Mouse (Mus musculus) common myeloid progenitor, adult 5-6 weeks (primary cell): ENCODE results near the gene Tgm2. TPM values are rescaled to one million over a fixed set of nuclear protein-coding genes. Genes with fewer than 3 reads are reported as not detected.
A peak's percentile ranks its signal among the peaks of the same experiment; 100 is the strongest.

Experiments used
- ATAC-seq: replicated peaks from 2 replicates; pipeline ENCODE4 v1.8.0; 2016; ENCODE audit warnings: low read depth, mild to moderate bottlenecking, moderate TSS enrichment, inconsistent platforms; ENCODE audit not compliant: poor library complexity, severe bottlenecking
- total RNA-seq: library from RNA; stranded (forward); fragments of 200-1000, 187-1606 nt; gene quantifications from 2 replicates; pipeline ENCODE4 v1.2.3, GENCODE M21; 2017

The Tgm2 gene
- 3.8 and 5.4 TPM in 2 replicates for total RNA-seq

DNA sequence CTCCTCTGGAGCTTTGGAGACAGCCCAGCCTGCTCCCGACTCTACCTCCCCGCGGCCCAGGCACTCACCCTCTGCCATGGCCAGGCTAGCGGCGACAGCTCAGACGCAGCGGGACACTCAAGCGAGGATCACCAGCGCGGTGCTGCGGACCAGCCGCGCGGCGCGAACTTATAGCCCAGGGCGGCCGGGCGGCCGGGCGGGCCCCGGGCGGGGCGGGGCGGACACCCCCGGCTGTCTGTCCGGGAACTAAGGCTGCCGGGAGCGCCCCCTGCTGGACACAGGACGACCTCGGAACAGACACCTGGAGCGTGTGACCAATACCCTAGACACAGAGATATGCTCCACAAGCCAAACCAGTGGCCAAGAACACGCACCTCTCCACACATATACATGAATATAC is at the start of gene Tgm2:
Gene Tgm2, minus strand, starts transcription at position 214 of the 400 bp plus-strand sequence.
- ATAC-seq: peak; percentile 50

DNA sequence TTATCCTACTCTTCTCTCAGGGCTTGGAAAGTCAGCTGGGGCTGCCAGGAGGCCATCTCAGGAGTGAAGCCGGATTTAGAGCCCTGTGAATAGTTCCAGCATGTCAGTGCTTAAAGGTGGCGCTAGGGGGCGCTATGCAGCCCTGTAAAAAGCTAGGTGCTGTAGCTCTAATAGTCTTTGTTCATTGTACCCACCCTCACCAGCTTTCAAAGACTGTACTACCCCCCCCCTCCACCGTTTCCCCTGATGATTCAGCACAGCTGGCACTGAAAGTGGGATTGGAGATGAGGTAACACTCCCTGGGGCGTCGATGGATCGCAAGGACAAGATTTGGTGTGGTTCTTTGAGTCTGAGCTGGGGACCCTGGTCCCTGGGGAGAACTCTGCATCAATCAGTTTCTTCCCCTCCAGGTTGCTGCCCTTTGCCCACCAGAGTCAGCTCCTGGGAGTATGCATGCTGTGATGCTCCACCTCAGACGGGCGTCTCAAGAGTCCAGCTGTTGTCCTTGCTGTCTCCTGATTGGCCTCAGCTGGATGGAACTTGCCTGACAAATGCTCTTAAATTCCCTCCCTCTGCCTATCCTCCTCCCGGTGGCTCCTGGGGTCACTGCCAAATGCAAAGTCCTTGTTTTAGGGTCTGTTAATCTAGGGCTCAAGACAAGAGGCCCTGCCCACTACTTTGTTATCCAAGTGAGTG is 48.9 kb upstream of the Tgm2 start:
- ATAC-seq: peak; percentile 61

DNA sequence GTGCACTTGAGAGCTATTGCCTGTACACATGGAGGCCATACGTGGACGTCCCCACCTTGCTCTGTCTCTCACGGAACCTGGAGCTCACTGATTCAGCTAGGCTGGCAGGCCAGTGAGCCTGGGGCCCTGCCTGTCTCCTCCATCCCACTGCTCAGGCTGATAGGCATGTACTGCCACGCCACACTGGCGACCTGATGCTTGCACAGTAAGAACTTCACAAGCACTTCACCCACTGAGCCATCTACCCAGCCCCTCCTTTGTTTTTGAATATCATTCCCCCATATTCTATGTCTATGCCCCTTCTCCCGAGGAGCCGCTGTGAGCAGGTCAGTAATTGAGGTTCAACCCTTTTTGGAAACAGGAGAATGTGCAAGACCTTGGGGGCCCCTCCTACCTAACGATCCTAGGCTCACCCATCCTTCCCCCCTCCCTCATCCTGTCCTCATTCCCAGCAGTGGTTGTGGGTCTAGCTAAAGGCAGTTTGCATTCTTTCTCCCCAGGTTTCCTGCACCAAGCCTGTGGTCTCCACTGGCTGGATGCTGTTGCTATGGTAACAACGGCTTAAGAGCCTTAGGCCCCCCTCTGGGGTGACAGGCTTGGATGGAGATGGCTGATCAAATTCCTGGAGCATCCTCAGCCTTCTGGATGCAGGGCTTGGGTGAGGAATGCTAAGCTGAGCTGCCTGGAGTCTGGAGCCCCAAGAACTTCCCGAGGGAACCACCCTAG is 47.5 kb upstream of the Tgm2 start:
- ATAC-seq: no peak

GRCm38 (mm10) chr2:158191098-158191497 is 44.9 kb upstream of the Tgm2 start:
- no peak for ATAC-seq

DNA sequence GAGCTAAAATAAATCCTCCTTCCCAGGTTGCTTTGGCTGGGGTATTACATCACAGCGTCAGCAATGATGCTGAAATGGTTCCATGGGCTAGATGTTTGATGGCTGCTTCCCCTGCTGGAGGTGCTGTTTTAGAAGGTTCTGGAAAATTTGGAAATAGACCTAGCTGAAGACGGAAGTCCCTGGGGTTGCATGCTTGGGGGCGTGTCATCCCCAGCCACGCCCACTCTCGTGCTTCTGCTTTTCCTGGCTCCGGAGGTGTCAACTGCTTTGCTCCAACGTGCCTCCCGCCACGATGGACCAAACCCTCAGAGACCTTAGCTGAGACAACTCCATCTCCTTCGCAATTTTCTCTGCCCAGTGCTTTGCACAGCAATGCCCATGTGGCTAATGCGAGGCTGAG is 43.2 kb upstream of the Tgm2 start:
- ATAC-seq: peak; percentile 54; the same call in 1 of the 2 replicates

DNA sequence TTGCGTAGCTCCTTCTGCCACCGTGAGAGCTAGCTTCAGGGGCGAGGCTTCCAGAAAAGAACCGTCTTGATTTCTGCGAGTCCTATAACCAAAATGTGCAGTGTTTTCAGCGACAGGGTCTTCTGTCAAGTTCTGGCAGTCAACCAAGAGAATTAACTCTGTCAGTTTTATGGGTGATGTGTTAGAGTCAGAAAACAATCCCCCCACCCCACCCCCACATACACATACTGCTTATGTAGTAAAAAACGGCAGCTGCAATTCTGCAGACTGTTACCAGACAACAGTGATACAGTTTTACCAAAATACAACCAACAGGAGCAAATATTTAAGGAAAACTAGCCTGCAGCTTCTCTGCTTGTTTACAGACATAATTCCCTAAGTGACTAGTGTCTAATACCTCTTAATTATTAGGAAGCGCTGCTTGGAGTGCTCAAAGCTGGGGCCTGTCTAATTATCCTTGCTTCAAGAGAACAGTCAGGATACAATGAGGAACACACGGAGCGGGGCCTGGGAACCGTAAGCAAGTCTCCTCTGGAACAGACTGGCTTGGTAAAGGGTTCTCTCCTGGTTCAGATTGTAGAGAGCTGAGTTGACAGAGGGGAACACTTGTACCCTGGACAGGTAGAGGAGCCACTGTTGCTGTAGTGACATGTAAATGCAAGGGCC is 40.1 kb upstream of the Tgm2 start:
- ATAC-seq: no peak

- no peak for ATAC-seq
Observed at GRCm38 (mm10) chr2:158183266-158183665, 37.0 kb upstream of the Tgm2 start.

GRCm38 (mm10) chr2:158181932-158182331 is 35.7 kb upstream of the Tgm2 start:
- no peak for ATAC-seq

GRCm38 (mm10) chr2:158180797-158181196 is 34.6 kb upstream of the Tgm2 start:
- ATAC-seq: no peak

DNA sequence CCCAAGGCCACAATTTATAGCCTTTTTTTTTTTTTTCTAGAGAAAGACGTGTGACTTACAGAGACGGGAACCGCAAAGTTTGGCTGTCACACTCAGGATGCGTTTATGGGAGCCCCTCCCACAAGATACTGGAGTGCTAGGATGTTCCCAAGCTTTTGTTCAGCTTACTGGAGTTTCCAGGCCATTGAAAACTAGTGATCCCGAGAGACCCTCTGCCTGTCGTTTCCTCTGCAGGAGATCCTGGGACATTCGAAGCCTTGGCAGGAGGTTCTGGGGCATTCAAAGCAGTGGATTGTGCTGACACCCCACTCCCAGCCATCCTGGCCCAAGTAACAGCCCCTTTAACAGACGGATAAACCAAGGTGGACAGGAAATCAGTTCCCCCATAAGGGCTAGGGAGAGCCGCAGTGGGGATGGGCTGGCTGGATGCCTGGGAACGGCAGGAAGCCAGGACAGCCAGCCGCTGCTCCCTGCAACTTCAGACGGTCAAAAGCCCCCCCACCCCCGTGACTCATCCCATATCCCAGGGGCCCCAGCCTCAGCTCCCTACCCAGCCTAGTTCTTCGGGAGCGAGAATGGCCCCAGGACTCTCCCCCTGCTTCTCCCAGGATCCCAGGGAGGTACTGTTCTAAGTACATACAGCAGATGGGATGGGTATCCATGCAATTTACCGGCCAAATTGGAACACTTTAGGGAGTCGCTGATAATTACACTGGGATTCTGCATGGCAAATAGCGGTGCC is 33.3 kb upstream of the Tgm2 start:
- ATAC-seq: no peak

DNA sequence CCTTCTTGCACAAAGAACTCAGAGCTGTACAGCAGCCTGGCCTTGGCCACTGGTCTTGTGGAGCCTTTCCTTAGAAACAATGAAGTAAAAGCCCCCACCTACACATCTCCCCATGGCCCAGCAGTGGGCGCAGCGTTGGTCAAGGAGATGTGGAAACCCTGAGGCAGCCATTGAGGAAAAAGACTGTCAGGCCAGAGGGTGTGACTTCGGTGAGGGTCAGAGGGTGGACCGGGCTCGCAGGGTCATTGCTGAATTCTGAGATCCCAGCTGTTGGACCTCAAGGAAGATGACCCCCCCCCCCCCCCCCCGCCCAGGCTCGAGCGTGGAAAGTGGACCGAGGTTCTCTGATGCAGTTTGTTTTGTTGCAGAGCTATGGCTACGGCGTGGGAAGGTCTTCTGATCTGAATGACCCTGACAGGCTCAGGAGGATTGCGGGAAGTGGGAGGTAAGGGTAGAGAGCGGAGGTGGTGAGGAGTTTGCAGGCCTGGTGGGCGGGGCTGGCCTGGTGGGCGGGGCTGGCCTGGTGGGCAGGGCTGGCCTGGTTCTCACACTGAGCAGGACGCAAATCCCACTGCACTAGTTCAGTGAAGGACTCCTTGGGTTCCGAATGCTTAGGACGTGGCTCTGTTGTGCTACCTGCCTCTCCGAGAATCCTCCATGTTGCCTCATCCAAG is 32.6 kb upstream of the Tgm2 start:
- peak; percentile 39 for ATAC-seq

GRCm38 (mm10) chr2:158178139-158178538 is 31.9 kb upstream of the Tgm2 start:
- no peak for ATAC-seq

GRCm38 (mm10) chr2:158177574-158177973 is 31.3 kb upstream of the Tgm2 start:
- no peak for ATAC-seq

GRCm38 (mm10) chr2:158176763-158177162 is 30.5 kb upstream of the Tgm2 start:
- ATAC-seq: no peak

- peak; percentile 77 for ATAC-seq
Observed at GRCm38 (mm10) chr2:158175433-158175832, 29.2 kb upstream of the Tgm2 start.

DNA sequence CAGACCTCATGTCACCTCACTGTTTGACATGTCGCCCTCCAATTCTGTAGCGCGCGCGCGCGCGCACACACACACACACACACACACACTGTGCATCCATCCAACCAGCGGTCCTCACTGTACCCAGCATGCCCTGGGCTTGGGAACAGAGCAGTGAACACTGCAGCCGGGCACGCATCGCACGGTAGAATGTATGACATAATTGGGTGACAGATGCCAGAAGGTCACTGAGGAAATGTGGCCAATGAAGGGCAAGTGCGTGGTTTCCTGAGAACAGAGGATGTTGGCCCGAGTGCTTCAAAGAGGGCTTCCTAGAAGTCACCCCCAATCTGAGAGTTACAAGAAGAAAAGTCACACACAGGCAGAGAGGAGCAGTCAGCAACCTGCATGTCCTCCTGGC is 28.7 kb upstream of the Tgm2 start:
- ATAC-seq: peak; percentile 13

DNA sequence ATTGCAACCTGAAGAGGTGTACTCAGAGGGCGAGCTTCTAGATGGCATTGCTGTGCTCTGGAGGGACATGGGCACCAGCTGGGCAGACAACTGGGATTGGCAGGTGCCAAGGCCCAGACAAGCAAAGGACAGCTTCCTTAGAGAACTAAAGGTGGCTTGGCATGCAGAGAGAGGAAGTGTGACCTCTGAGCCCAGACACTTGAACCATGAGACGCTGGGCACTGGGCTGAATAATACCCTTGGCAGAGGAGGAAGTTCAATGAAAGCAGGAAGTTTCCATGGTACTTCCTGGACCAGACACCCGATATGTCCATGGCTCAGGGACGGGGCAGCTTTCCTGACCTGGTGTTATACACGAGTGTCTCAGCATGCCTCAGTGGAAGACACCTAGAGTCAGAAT is 28.2 kb upstream of the Tgm2 start:
- peak; percentile 37 for ATAC-seq

- no peak for ATAC-seq
Observed at GRCm38 (mm10) chr2:158170394-158170793, 24.2 kb upstream of the Tgm2 start.

DNA sequence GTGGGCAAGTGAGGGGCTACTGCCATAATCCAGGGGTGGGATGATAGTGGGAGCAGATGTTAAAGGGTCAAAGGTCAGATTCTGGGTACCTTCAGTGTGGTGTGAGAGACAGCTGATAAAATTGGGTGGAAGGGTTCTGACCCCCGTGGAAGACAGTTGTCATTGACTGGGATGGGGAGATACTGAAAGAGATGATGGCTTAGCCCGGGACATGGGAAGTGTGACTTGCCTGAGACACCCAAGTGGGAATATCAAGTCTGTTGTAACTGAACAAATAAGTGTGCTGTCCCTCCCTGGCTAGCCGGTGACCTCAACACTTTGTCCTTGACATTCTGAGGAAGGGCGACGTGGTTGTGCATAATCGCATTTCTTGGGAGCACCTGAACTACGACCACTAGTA is 23.5 kb upstream of the Tgm2 start:
- ATAC-seq: no peak

- no peak for ATAC-seq
Observed at GRCm38 (mm10) chr2:158169351-158169750, 23.1 kb upstream of the Tgm2 start.
